ENCODE assay signal across 8 mouse cellular contexts in genomic region chr9:35523941-35524411, GRCm38 (mm10). TPM values are rescaled to one million over a fixed set of nuclear protein-coding genes. Genes with fewer than 3 reads are reported as not detected.
DNase-seq lines count a peak whose midpoint lies in the region; ATAC-seq and TF ChIP-seq lines count a peak whose summit lies in the region.

No protein-coding gene starts in this region.

- DNase-seq in urinary bladder, postnatal 14 days (ENCODE audit: low spot score): peak; percentile 81
- no peak for DNase-seq in urinary bladder, adult 2 months (ENCODE audit: low spot score)
- DNase-seq in embryo, embryonic 11 days: peak; percentile 83
- peak; percentile 58 for DNase-seq in gastrocnemius, postnatal 25 days
- peak; percentile 76 for DNase-seq in left cerebral cortex, adult 2 months (ENCODE audit: extremely low spot score in 1 of 2, low spot score in 2 of 2)
- peak; percentile 50 for DNase-seq in mesoderm, embryonic 11.5 days (ENCODE audit: low read depth, low spot score)
- peak; percentile 67 for DNase-seq in right cerebral cortex, postnatal 25 days

- H3K27ac ChIP-seq in left cerebral cortex, adult 2 months: peak overlapping the region; percentile 47; the same call in 1 of the 2 replicates

- intact Hi-C loops in left cerebral cortex, adult 2 months (cut with DNase I): loop anchor here (1.0 to 2.0 kb wide), 2 partner anchors 99 to 242 kb away; no protein-coding TSS in a partner anchor

- peak; percentile 96 for TF ChIP-seq CTCF in left cerebral cortex, adult 2 months (IDR thresholded peaks at IDR 0.05)

- peak; percentile 86 for ATAC-seq in inflammation-experienced regulatory T-cells, adult 6 months

- H3K4me3 ChIP-seq in left cerebral cortex, adult 2 months: no peak overlapping the region; the same call in 1 of the 2 replicates

RNA-seq across cellular contexts. Expression of gene Gm1113, which starts 5.9 kb away (rescaled TPM):
- polyA plus RNA-seq in urinary bladder, adult 2 months (2012; rRNA removed): not detected in 2 replicates
- total RNA-seq in gastrocnemius, postnatal 25 days (2021): not detected
- polyA plus RNA-seq in inflammation-experienced regulatory T-cells, adult 6 months (2017; shearing (Covaris generic)): not detected
- not detected for total RNA-seq in left cerebral cortex, adult 2 months (2021)

RNA-seq across cellular contexts. Expression of gene Ddx25, which starts 34.4 kb away (rescaled TPM):
- 0.03 TPM in 1 of 2 replicates, not detected in the other for polyA plus RNA-seq in urinary bladder, adult 2 months (2012; rRNA removed)
- total RNA-seq in gastrocnemius, postnatal 25 days (2021): not detected
- polyA plus RNA-seq in inflammation-experienced regulatory T-cells, adult 6 months (2017; shearing (Covaris generic)): under 1 TPM; 0.11 to 0.26 (median 0.14) TPM
- 10 to 100 TPM; 16.3 to 16.7 TPM for total RNA-seq in left cerebral cortex, adult 2 months (2021)

RNA-seq across cellular contexts. Expression of gene Pus3, which starts 34.4 kb away (rescaled TPM):
- polyA plus RNA-seq in urinary bladder, adult 2 months (2012; rRNA removed): 10.8 and 13.5 TPM in 2 replicates
- total RNA-seq in gastrocnemius, postnatal 25 days (2021): 1 to 10 TPM; 7.0 to 9.2 TPM
- polyA plus RNA-seq in inflammation-experienced regulatory T-cells, adult 6 months (2017; shearing (Covaris generic)): 10 to 100 TPM; 16.9 to 27.8 (median 19.5) TPM
- total RNA-seq in left cerebral cortex, adult 2 months (2021): 10 to 100 TPM; 11.9 to 12.6 TPM

RNA-seq across cellular contexts. Expression of gene Pate2, which starts 46.1 kb away (rescaled TPM):
- 0.18 and 0.25 TPM in 2 replicates for polyA plus RNA-seq in urinary bladder, adult 2 months (2012; rRNA removed)
- total RNA-seq in gastrocnemius, postnatal 25 days (2021): not detected
- not detected for polyA plus RNA-seq in inflammation-experienced regulatory T-cells, adult 6 months (2017; shearing (Covaris generic))
- under 1 TPM; 0.34 to 0.98 TPM for total RNA-seq in left cerebral cortex, adult 2 months (2021)

RNA-seq across cellular contexts. Expression of gene Hyls1, which starts 46.2 kb away (rescaled TPM):
- 2.8 and 2.9 TPM in 2 replicates for polyA plus RNA-seq in urinary bladder, adult 2 months (2012; rRNA removed)
- total RNA-seq in gastrocnemius, postnatal 25 days (2021): 1 to 10 TPM; 1.0 to 1.1 TPM
- 10 to 100 TPM in 1 of 3 experiments, 1 to 10 TPM in 2; 4.9 to 16.2 (median 5.7) TPM for polyA plus RNA-seq in inflammation-experienced regulatory T-cells, adult 6 months (2017; shearing (Covaris generic))
- 1 to 10 TPM; 9.0 to 9.6 TPM for total RNA-seq in left cerebral cortex, adult 2 months (2021)

Comparison
In these comparisons a context has a peak if more than half of its experiments do, and no peak if none do; other contexts are left out.
1. RNA of gene Ddx25, which starts 34.4 kb away (total RNA-seq): 16.3 to 16.7 TPM in left cerebral cortex, adult 2 months; not detected in gastrocnemius, postnatal 25 days; every median in the first group is over 10 times any median in the second.